In genomic region chrX:159696545-159696944, GRCm38 (mm10) we compare ENCODE assay signal across 14 mouse cellular contexts.
DNase-seq lines count a peak whose midpoint lies in the region; ATAC-seq and TF ChIP-seq lines count a peak whose summit lies in the region.
"Had no signal": no experiment of that assay in that cellular context is flagged by ENCODE, and none has a peak within 500 bp of the region (broad histone marks: within the 10 kb centered on the region; RNA-seq: fewer than 3 reads in every experiment).

No protein-coding gene starts in this region.

- no peak overlapping the region for H3K9ac ChIP-seq in intestine, embryonic 14.5 days (ENCODE audit: low read length)
- H3K9ac ChIP-seq in intestine, postnatal 0 days (ENCODE audit: low read depth, low read length): no peak overlapping the region
- no peak overlapping the region for H3K9ac ChIP-seq in embryonic facial prominence, embryonic 12.5 days
- H3K9ac ChIP-seq: intestine, embryonic 15.5 days; lung, embryonic 14.5 days had no signal

- H3K4me2 ChIP-seq in intestine, embryonic 14.5 days (ENCODE audit: low read length): no peak overlapping the region
- H3K4me2 ChIP-seq in intestine, postnatal 0 days (replicated peaks; ENCODE audit: low read depth): no peak overlapping the region
- H3K4me2 ChIP-seq in embryonic facial prominence, embryonic 12.5 days (replicated peaks): no peak overlapping the region
- H3K4me2 ChIP-seq: intestine, embryonic 15.5 days; lung, embryonic 14.5 days had no signal

- ATAC-seq in intestine, embryonic 14.5 days (replicated peaks; ENCODE audit: low FRiP score, low TSS enrichment, low read depth): no peak
- ATAC-seq in intestine, postnatal 0 days: no peak
- ATAC-seq in embryonic facial prominence, embryonic 12.5 days (ENCODE audit: insufficient number of reproducible peaks, insufficient read depth, low FRiP score, low TSS enrichment): no peak
- peak; percentile 47; the same call in 1 of the 2 replicates for ATAC-seq in monocyte, adult 5-6 weeks (replicated peaks; ENCODE audit: insufficient number of reproducible peaks, low FRiP score, low TSS enrichment, poor library complexity, severe bottlenecking)

- DNase-seq in intestine, embryonic 14.5 days (ENCODE audit: low spot score): no peak
- peak; percentile 60 for DNase-seq in CD4-positive helper T cell, adult 2 months (ENCODE audit: low read depth, low spot score)
- DNase-seq in cerebellum, adult 9-11 months: no peak
- no peak for DNase-seq in cerebellum, postnatal 25 days
- DNase-seq in kidney, adult 2 months: no peak
- DNase-seq: adrenal gland, postnatal 14 days; cerebellum, adult 11 months; layer of hippocampus, adult 9-11 months; lung, embryonic 14.5 days had no signal

- TF ChIP-seq CTCF in intestine, postnatal 0 days (IDR thresholded peaks at IDR 0.05; ENCODE audit: low read depth): no peak
- TF ChIP-seq CTCF in kidney, adult 2 months (conservative IDR thresholded peaks at IDR 0.05; ENCODE audit: insufficient read depth, insufficient read length, low read depth, low read length): no peak

- H3K4me1 ChIP-seq in intestine, embryonic 14.5 days (replicated peaks; ENCODE audit: control insufficient read depth, insufficient read depth, low read length): peaks cover 3% of the 10 kb centered on the region; the same call in 1 of the 2 replicates
- no peaks in the 10 kb centered on the region for H3K4me1 ChIP-seq in intestine, postnatal 0 days (replicated peaks; ENCODE audit: control insufficient read depth, insufficient read depth, low read length)
- H3K4me1 ChIP-seq in embryonic facial prominence, embryonic 12.5 days: 0 out of 2 replicates have a peak, but pooled peaks cover 4% of the 10 kb centered on the region
- H3K4me1 ChIP-seq in kidney, adult 2 months (ENCODE audit: control insufficient read depth, insufficient read depth, low read length): no peaks in the 10 kb centered on the region
- H3K4me1 ChIP-seq: intestine, embryonic 15.5 days had no signal

- 13% methylated on average over 2 of the region's 2 CpGs for WGBS in intestine, embryonic 14.5 days
- WGBS in intestine, postnatal 0 days: 42% methylated on average over 2 of the region's 2 CpGs
- 36% methylated on average over 2 of the region's 2 CpGs for WGBS in embryonic facial prominence, embryonic 12.5 days
- 35% methylated on average over 2 of the region's 2 CpGs for WGBS in kidney, adult 2 months

- no peaks in the 10 kb centered on the region for H3K9me3 ChIP-seq in intestine, embryonic 14.5 days (ENCODE audit: control insufficient read depth, low read length)
- H3K9me3 ChIP-seq in intestine, postnatal 0 days (ENCODE audit: control insufficient read depth): no peaks in the 10 kb centered on the region
- H3K9me3 ChIP-seq in embryonic facial prominence, embryonic 12.5 days: no peaks in the 10 kb centered on the region
- H3K9me3 ChIP-seq: intestine, embryonic 15.5 days; midbrain, embryonic 10.5 days had no signal

- no peak overlapping the region for H3K4me3 ChIP-seq in intestine, embryonic 14.5 days (ENCODE audit: low read depth, low read length)
- no peak overlapping the region for H3K4me3 ChIP-seq in intestine, postnatal 0 days (ENCODE audit: low read depth, low read length)
- no peak overlapping the region for H3K4me3 ChIP-seq in embryonic facial prominence, embryonic 12.5 days
- no peak overlapping the region for H3K4me3 ChIP-seq in kidney, adult 2 months (ENCODE audit: insufficient read depth, low read depth, low read length)
- H3K4me3 ChIP-seq: intestine, embryonic 15.5 days; midbrain, embryonic 10.5 days had no signal

- 0 out of 2 replicates have a peak overlapping the region, but pooled peaks have one; percentile 16 for H3K27ac ChIP-seq in intestine, embryonic 14.5 days (ENCODE audit: low read depth)
- H3K27ac ChIP-seq in intestine, postnatal 0 days (ENCODE audit: low read depth, low read length): no peak overlapping the region
- 0 out of 2 replicates have a peak overlapping the region, but pooled peaks have one; percentile 46 for H3K27ac ChIP-seq in embryonic facial prominence, embryonic 12.5 days
- H3K27ac ChIP-seq in kidney, adult 2 months (ENCODE audit: insufficient read depth, low read depth, low read length): no peak overlapping the region
- H3K27ac ChIP-seq: intestine, embryonic 15.5 days; midbrain, embryonic 10.5 days had no signal

- H3K27me3 ChIP-seq in intestine, embryonic 14.5 days (replicated peaks; ENCODE audit: control insufficient read depth, insufficient read depth, low read length): no peaks in the 10 kb centered on the region
- no peaks in the 10 kb centered on the region for H3K27me3 ChIP-seq in intestine, postnatal 0 days (replicated peaks; ENCODE audit: control insufficient read depth, insufficient read depth, low read length)
- peaks cover 2% of the 10 kb centered on the region; the same call in 1 of the 2 replicates for H3K27me3 ChIP-seq in embryonic facial prominence, embryonic 12.5 days
- H3K27me3 ChIP-seq in kidney, adult 2 months (replicated peaks; ENCODE audit: control insufficient read depth, insufficient read depth, low read length): no peaks in the 10 kb centered on the region
- H3K27me3 ChIP-seq: intestine, embryonic 15.5 days had no signal

- TF ChIP-seq POLR2A in kidney, adult 2 months (IDR thresholded peaks at IDR 0.05; ENCODE audit: low read depth, low read length): no peak

- no peaks in the 10 kb centered on the region for H3K36me3 ChIP-seq in intestine, embryonic 14.5 days (ENCODE audit: control insufficient read depth, insufficient read depth, low read length)
- no peaks in the 10 kb centered on the region for H3K36me3 ChIP-seq in intestine, postnatal 0 days (ENCODE audit: control insufficient read depth, insufficient read depth)
- no peaks in the 10 kb centered on the region for H3K36me3 ChIP-seq in embryonic facial prominence, embryonic 12.5 days
- H3K36me3 ChIP-seq in kidney, adult 2 months (ENCODE audit: control insufficient read depth, insufficient read depth, low read length): no peaks in the 10 kb centered on the region
- H3K36me3 ChIP-seq: intestine, embryonic 15.5 days; midbrain, embryonic 10.5 days had no signal

Comparison
In these comparisons a context has a peak if more than half of its experiments do, and no peak if none do; other contexts are left out.
1. H3K27ac ChIP-seq: peak in intestine, embryonic 14.5 days (single experiment) and embryonic facial prominence, embryonic 12.5 days (single experiment); none in intestine, postnatal 0 days (single experiment) and kidney, adult 2 months (single experiment).